Mouse (Mus musculus) kidney, adult 9 months (tissue): ENCODE measurements around the gene Slc41a1.
A peak's percentile ranks its signal among the peaks of the same experiment; 100 is the strongest.
"Not testable (repeated sequence)": the region's sequence is repeated elsewhere in the genome, so short reads cannot be mapped to it uniquely, and the experiment has no call there.

Source experiments
- DNase-seq: peaks from one replicate; pipeline ENCODE4 v3.0.0; 2022

Gene Slc41a1

DNA sequence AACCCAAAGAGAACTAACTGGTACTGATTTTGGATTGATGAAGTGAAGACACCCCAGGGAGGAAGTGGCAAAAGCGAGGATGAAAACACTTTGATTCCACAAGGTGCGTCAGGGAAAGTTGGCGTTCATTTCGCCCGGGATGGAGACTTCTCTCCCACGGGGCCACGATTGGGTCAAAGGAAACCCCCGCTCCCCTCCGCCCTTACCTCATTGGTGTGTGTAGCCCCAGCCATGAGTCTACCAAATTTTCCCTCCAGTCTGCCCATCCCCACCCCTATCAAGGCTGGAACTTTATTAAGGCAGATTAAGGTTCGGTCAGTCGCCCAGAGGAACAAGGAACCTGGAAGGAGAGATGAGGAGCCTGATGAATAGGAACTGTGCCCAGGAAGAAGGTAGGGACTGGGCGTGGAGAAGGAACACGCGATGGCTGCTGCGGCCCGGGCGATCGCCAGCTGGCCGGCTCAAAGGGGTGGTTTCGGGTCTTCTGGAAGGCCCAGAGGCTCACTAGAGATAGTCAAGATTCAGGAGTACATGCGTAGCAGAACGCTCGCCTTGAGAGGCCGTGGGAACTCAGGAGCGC, at the start of gene Slc41a1:
Slc41a1 (plus strand) TSS at position 287 of the 580 bp plus-strand sequence.
- no peak for DNase-seq

- no peak for DNase-seq
Measured at GRCm38 (mm10) chr1:131794591-131794990, 32.7 kb upstream of the Slc41a1 start.

DNA sequence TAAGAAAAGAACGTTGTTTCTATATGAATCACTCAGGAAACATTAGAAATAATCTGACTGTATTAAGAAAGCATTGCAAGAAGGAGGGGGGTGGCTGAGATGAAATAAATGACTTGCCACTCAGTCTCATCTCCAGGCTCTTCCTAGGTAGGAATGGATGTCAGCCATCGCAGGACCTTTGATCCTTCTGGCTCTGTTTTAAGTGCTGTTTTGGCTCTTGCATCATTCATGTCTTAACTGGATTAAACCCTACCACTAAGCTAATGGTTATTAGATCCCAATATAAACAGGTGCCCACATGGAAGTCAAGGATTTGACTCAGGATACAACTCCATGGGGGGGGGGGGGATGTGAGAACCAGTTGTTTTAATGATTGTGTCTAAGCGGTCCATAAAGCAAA, 32.1 kb upstream of the Slc41a1 start:
- DNase-seq, result peak; percentile 54

DNA sequence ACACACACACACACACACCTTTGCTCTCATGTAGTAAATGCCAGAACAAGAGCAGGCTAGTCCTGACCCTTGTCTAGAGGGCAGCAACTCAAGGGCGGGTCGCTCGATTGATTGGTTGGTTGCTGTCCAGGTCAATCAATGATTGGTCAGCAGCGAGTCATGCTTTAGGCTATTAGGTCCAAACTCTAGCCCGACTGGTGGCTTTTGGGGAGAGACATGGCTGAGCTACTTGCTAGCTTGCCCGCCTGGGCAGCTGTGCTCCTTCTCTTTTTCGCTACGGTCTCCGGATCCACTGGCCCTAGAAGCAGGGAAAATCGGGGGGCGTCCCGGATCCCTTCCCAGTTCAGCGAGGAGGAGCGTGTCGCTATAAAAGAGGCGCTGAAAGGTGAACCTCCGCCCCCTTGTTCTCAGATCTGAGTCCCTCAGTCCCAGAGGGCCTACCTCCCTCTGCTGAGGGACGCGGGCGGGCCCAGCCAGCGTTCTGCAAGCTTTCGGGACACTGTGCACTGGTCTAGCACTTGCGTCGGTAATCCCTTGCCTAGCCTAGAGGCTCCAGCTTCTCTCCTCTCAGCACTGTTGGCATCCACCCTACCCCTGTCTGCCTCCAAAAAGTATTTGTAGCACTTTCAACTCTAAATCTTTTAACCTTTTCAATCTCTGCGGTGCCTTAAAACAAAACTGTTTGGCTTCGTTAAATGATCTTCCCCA, 29.9 kb upstream of the Slc41a1 start, which contains the start of gene Pm20d1:
Pm20d1 (plus strand) TSS at position 180 of the 708 bp plus-strand sequence.
- peak; percentile 96 for DNase-seq

DNA sequence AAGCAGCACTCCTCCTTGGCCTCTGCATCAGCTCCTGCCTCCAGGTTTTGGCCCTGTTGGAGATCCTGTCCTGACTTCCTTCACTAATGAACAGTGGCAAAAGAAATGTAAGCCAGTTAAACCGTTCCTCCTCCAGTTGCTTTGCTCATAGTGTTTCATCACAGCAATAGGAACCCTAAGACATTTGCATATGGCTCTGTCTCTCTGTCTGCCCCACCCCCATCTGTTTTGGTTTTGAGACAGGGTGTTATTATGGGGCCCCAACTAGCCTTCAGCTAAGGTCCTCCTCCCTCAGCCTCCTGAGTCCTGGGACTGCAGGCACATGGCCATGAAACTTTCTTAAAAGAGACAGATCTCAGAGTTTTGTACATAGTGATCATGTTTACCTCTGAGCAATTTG, 27.3 kb upstream of the Slc41a1 start:
- DNase-seq, result no peak

- DNase-seq, result no peak
Measured at GRCm38 (mm10) chr1:131801071-131801470, 26.2 kb upstream of the Slc41a1 start.

GRCm38 (mm10) chr1:131802652-131803051, 24.6 kb upstream of the Slc41a1 start:
- no peak for DNase-seq

- no peak for DNase-seq
Measured at GRCm38 (mm10) chr1:131804166-131804565, 23.1 kb upstream of the Slc41a1 start.

DNA sequence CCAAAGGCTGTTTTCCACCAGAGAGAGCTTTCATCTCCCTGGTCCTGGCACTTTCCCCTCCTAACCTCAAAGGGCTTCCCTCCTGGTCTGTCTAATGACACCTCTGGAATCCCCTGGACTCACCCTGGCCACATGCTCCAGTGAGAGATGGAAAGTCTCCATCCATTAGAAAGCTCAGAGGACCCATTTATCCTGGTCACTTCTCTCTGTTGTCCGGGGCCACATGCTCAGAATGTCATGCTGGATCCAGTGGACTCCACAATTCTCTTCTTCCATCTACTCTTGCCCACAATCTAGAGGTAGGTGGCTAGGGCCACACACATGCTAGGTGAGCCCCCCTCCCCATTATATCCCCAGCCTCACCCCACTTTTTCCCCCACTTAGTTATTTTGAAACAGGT, 18.3 kb upstream of the Slc41a1 start:
- DNase-seq, result no peak

GRCm38 (mm10) chr1:131809651-131810050, 17.6 kb upstream of the Slc41a1 start:
- no peak for DNase-seq

- DNase-seq, result no peak
Measured at GRCm38 (mm10) chr1:131811393-131811792, 15.9 kb upstream of the Slc41a1 start.

GRCm38 (mm10) chr1:131812006-131812405, 15.3 kb upstream of the Slc41a1 start:
- no peak for DNase-seq

DNA sequence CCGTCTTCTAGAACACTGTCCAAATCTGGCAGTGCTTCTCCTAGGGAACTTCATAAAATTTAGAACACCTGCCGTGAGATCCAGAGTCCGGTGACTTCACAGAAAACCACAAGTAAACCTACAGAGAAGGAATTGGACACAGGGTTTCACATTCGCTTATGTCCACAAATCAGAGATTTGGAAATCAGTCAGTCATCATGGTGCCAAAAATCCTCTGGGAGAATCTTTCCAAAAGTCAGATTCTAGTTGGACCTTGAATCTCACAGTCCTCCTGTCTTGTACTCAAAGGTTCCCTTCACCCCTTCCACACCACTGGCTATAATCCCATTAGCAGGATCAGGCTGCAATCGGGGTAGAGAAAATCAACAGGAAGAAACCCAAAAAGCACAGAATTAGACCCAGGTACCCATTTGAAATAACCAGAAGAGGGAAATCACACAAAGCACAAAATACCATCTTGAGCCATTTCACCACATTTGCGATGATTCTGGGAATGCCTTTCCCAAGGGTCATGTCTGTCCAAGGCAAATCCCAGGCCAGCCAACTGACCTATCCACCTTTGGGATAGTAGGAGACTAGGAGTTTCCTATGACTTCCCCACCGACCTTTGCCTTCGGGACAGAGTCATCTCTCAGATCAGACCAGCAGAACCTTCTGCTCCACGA, 14.5 kb upstream of the Slc41a1 start:
- no peak for DNase-seq

GRCm38 (mm10) chr1:131813731-131814130, 13.6 kb upstream of the Slc41a1 start:
- no peak for DNase-seq

DNA sequence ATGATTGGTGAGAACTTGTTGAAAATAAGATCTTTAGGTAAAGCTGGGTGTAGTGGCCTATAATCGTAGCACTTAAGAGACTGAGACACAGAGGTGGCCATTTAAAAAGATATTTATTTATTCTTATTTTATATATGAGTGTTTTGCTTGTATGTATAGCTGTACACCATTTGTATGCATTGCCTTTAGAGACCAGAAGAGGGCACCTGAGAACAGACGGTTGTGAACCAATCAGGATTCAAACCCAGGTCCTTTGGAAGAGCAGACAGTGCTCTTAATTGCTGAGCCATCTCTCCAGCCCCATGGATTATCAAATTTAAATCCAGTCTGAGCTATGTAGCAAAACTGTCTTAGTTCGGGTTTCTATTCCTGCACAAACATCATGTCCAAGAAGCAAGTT, 13.1 kb upstream of the Slc41a1 start:
- no peak for DNase-seq

GRCm38 (mm10) chr1:131816886-131817285, 10.4 kb upstream of the Slc41a1 start:
- DNase-seq, result no peak

DNA sequence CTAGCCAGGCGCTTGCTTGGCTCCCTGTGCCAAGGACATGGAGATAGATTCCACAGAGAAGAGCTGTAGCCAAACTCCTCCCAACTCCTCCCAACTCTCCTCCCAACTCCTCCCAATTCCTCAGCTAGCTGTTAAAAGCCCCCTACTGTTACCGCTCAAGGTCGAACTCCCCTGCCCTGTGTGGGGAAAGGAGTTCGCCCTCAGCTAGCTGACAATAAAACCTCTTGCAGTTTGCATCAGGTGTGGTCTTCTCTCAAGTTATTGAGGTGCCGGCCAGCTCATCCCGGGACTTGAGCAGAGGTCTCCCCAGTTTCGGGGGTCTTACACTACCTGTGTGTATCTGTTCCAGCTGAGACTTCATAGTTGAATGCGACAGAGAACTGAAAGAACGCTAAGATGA, 6.9 kb upstream of the Slc41a1 start:
- not testable (repeated sequence) for DNase-seq

GRCm38 (mm10) chr1:131820887-131821328, 6.4 kb upstream of the Slc41a1 start:
- DNase-seq, result no peak

DNA sequence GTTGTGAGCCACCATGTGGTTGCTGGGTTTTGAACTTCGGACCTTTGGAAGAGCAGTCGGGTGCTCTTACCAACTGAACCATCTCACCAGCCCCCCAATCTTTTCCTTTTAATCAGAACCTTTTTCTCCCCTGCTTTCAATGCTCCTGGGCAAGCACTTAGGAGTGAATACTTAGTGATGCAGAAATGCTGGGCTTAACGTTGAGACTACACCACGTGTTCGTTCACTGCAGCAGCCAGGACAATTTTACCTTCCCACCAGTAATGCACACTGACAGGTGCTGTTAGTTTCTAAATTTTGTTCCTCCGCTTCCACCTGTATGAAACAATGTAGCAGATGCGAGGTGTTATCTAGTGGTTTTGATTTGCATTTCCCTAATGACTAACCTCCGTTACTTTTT, 5.0 kb upstream of the Slc41a1 start:
- no peak for DNase-seq

DNA sequence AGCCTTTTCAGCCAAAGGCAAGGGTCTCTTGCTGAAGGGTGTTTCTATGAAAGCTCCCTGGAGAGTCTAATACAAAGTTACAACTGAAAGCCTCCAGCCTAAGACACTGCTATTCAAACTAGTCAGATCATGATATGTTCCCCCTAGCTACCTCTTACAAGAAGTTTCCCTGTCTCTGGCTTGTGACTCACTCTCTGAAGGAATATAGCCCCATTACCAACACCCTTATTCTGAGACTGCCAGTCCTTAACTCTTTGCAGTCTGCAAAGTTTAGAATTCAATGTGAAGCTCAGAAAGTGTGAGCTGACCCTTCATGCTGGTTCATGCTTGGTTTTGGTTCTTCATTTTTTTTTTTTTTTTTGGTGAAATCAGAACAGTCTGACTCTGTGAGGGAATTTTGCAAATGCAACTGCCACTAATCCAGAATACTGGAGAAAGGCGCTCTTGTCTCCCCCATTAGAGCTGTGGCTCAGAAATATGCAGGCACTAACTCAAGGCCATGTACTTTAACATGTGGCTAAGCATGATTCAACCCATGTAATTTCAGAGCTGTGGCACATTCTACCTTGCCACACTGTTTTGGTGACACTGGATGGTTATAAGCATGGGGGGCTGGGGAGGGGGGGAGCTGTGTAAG, 4.3 kb upstream of the Slc41a1 start:
- DNase-seq, result no peak

- no peak for DNase-seq
Measured at GRCm38 (mm10) chr1:131823563-131823962, 3.7 kb upstream of the Slc41a1 start.

DNA sequence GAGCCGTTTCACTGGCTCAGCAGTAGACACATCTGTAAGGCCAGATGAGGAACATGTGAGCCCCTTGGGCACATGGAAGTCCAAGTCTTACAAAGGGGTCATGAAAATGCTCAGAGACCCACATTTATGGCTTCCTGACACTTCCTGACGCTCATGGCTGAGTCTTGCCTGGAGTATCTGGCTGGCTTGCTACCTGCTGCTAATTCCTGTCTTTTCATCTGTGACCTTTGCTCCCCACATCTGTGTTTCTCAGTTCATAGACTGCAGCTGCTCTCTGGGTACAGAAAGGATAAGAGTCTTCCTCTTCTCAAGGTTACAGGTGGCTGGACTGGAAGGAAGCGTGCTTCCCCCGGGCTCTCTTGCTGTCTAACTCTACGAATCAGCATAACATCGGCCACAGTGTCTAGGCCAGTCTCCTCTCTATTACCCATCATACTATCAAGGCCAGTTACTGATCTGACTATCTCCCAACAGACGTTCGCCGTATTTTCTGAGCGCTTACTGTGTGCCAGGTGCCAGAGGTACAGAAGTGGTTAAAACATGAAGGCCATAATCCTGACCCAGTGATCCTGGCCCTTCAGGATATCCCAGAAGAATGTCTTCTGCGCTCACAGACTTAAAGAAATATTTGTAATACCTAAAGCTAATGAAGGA, 2.6 kb upstream of the Slc41a1 start:
- DNase-seq, result no peak

- peak; percentile 96 for DNase-seq
Measured at GRCm38 (mm10) chr1:131827787-131828258, 530 bp downstream of the Slc41a1 start.
